Mouse (Mus musculus): ENCODE results near the gene Magi2.

GRCm38 (mm10) chr5:20285080-20285840, 1058.4 kb downstream of the Magi2 start:
- TF ChIP-seq CTCF (IDR thresholded peaks at IDR 0.05) = no peak
- TF ChIP-seq EP300 (IDR thresholded peaks at IDR 0.05) = no peak

All from lung, postnatal 0 days (tissue).